Mouse (Mus musculus) layer of hippocampus, adult 18-20 months (tissue): ENCODE measurements around the gene Hspa1b. TPM values are rescaled to one million over a fixed set of nuclear protein-coding genes. Genes with fewer than 3 reads are reported as not detected.
"Not testable (repeated sequence)": the region's sequence is repeated elsewhere in the genome, so short reads cannot be mapped to it uniquely, and the experiment has no call there.

Source experiments
- DNase-seq, 2 experiments: peaks; one replicate each; pipeline ENCODE4 v3.0.0; 2022; ENCODE audit warnings: low spot score in 2 of 2
- total RNA-seq, 2 experiments: library from RNA; stranded (reverse); gene quantifications; 2 replicates each; pipeline ENCODE4 v1.2.3; 2021

Gene Hspa1b
- total RNA-seq, 2 experiments from 2014 or later: 27.5 to 37.5 TPM

DNA sequence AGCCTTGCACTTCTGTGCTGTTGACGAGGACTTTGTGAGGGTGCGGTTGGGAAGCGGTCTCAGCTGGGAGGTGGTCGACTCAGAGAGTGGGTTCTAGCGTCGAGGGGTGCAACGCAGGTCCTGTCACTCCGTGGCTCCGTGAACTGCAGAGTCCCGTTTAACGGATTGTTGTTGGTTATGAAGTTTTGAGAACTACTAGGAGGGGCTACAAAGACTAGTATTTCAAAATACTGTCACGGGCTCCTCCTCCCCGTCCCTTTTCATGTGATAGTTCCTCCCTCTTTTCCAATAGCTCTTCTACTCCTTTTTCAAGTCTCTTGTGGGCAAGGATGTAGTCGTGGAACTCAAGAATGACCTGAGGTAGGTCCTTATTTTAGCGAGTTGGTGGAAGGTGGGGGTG, 23.3 kb upstream of the Hspa1b start:
- no peak for DNase-seq

- DNase-seq: peak; percentile 91 to 95
Measured at GRCm38 (mm10) chr17:34981690-34982180, 22.7 kb upstream of the Hspa1b start, which contains the start of gene Lsm2. Lsm2 (plus strand) TSS chr17:34981862.

DNA sequence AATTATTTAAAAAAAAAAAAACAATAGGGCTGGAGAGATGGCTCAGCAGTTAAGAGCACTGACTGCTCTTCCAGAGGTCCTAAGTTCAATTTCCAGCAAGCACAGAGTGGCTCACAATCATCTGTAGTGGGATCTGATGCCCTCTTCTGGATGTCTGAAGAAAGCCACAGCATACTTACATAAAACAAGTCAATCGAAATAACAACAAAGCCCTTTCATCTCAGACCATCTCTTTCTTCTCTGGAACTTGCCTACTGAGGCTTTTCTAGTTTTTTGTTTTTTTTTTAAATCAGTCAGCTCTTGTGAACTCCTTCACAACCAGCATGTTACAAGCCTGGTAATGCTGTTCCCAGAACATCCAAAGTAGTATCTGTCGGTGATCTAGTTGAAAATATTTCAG, 21.6 kb upstream of the Hspa1b start:
- DNase-seq: peak in 1 of 2 experiments; percentile 72

DNA sequence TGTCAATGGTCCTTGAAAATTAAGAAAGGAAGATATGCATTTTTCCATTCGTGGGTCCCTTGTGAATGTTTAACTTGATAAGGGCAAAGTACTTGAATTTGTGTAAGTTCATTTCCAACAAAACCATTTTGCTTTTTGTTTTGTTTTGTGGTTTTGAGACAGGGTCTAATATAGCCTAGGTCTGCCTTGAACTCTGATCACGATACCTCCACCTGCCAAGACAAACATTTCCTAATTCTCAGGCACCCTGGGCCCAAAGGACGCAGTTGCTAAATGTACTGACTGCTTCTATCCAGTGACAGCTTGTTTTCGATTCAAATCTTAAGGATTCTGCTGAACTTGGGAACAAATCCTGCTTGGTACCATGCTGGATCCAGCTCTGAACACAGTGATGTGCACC, 20.6 kb upstream of the Hspa1b start:
- no peak for DNase-seq

GRCm38 (mm10) chr17:34978239-34978638, 19.2 kb upstream of the Hspa1b start:
- DNase-seq: no peak

GRCm38 (mm10) chr17:34977000-34977399, 18.0 kb upstream of the Hspa1b start:
- DNase-seq: no peak

DNA sequence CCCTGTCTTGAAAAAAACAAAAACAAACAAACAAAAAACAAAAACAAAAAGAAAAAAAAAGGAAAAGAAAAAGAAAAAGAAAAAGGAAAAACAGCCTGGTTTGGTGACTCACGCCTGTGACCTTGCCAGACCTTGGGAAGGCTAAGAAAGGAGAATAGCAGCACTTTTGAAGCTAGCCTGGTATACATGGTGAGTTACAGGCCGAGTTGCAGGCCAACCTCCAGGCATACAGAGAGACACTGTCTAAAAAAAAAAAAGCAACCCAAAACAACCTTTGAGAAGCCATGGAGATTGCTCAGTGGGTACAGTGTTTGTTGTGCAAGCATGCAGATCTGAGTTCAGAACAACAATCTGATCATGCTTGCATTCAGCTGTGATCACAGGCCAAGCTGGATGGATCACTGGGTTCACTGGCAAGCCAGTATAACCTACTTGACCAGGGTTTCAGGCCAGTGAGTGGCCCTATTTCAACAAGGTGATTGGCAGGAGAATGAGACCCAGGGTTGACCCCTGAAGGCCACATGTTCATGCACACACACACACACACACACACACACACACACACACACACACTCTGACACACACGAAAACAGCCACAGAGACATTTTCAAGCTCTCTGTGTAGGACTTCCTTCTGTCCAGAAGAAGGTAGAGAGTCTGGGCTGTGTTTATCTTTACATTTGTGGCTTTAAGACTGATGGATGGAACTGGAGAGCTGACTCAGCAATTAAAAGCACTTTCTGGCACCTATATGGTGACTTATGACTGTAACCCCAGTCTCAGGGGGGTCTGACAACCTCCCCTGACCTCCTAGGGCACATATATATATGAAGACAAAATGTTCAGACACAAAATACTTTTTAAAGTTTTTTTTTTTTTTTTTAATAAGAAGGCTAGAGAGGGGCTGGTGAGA, 16.8 kb upstream of the Hspa1b start:
- DNase-seq: no peak

DNA sequence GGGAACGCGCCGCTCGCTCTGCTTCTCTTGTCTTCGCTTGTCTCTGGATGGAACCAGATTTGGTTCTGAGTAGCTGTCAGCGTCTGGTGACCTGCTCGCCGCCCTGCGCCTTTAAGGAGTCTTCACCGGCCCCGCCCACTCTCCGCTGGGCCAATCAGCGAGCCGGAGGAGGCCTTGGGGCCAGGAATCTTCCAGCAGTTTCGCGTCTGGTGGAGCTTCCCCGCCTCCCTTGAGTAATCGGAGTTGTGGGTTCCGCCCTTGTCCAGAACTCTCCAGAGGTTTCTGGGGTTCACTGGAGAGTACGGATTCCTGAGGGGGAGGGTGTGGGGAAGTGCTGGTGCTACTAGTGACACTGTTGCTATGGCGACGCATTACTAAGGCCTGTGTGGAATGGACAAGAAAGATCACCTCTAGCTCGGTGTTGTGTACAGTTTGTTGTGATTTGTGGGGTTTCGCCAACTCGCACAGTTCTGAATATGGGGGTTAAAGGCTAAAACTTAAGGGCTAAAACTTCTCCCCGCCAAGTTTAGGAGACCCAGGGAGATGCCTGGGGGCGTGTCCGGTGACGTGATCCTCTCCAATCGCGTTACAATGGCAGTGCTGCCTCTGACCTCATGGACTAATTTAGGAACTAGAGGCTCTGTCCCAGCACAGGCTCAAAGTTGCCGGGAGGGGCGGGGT, 13.2 kb upstream of the Hspa1b start, which contains the start of the genes Hspa1a and Hspa1l:
Gene Hspa1a (minus strand): TSS at position 88 of the 681 bp plus-strand sequence.
Gene Hspa1l (plus strand): TSS at position 635 of the 681 bp plus-strand sequence.
- peak; percentile 76 to 85 for DNase-seq

DNA sequence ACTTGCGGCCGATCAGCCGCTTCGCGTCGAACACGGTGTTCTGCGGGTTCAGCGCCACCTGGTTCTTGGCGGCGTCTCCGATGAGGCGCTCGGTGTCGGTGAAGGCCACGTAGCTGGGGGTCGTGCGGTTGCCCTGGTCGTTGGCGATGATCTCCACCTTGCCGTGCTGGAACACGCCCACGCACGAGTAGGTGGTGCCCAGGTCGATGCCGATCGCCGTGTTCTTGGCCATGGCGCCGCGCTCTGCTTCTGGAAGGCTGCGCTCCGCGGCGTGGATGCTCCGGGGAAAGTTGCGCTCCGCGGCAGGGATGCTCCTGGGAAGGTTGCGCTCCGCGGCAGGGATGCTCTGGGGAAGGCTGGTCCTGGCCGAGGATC, 12.6 kb upstream of the Hspa1b start:
- not testable (repeated sequence) for DNase-seq

DNA sequence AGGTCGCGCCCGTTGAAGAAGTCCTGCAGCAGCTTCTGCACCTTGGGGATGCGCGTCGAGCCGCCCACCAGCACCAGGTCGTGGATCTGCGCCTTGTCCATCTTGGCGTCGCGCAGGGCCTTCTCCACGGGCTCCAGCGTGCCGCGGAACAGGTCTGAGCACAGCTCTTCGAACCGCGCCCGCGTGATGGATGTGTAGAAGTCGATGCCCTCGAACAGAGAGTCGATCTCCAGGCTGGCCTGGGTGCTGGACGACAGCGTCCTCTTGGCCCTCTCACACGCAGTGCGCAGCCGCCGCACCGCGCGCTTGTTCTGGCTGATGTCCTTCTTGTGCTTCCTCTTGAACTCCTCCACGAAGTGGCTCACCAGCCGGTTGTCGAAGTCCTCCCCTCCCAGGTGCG, 11.8 kb upstream of the Hspa1b start:
- not testable (repeated sequence) for DNase-seq

DNA sequence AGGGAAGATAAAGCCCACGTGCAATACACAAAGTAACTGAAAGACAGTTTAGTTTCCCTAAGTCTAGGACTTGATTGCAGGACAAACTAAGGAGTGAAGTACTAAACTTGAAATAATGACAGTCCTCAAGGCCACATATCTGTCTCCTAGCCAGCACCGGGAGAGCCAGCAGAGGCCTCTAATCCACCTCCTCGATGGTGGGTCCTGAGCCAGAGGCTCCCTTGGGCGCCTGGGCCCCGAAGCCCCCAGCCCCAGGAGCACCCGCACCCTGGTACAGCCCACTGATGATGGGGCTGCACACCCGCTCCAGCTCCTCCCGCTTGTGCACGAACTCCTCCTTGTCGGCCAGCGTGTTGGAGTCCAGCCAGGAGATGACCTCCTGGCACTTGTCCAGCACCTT, 10.8 kb upstream of the Hspa1b start, which contains the start of gene Gm20481:
Gene Gm20481 (plus strand): TSS at position 91 of the 400 bp plus-strand sequence.
- DNase-seq: not testable (repeated sequence)

GRCm38 (mm10) chr17:34965627-34966026, 6.6 kb upstream of the Hspa1b start:
- DNase-seq: no peak

- DNase-seq: no peak
Measured at GRCm38 (mm10) chr17:34964640-34965049, 5.6 kb upstream of the Hspa1b start.

- no peak for DNase-seq
Measured at GRCm38 (mm10) chr17:34962841-34963240, 3.8 kb upstream of the Hspa1b start.

GRCm38 (mm10) chr17:34962125-34962524, 3.1 kb upstream of the Hspa1b start:
- no peak for DNase-seq

DNA sequence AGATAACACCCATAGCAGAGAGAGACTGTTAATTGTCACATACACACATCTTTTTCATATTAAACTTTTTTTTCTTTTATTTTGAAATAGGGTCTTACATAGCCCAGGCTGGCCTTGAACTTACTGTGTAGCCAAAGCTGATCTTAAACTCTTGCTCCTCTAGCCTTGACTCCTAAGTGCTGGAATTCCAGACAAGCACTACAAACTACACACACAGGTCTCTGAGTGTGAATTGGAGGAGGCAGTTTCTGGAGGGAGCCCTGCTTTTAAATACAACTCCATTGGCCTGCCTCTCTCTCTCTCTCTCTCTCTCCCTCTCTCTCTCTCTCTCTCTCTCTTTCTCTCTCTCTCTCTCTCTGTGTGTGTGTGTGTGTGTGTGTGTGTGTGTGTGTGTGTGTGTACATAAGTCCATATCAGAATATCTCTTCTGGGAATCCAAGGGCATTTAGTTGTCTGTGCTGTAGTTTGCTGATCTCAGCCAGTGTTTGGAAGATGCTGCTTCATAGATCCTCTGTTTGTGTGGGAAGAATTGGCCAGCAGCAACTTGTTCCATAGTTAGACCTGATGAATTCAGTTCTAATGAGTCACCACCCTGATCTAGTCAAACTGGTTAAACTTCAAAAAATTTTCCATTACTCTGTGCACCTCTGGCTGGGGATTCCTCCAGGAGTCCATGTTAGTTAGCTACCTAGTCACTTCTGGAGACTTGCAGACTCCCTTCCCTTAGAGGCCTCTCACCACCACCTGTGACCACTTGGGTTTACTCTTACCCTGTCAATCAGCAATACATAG, 1.9 kb upstream of the Hspa1b start:
- peak in 1 of 2 experiments; percentile 38 for DNase-seq

DNA sequence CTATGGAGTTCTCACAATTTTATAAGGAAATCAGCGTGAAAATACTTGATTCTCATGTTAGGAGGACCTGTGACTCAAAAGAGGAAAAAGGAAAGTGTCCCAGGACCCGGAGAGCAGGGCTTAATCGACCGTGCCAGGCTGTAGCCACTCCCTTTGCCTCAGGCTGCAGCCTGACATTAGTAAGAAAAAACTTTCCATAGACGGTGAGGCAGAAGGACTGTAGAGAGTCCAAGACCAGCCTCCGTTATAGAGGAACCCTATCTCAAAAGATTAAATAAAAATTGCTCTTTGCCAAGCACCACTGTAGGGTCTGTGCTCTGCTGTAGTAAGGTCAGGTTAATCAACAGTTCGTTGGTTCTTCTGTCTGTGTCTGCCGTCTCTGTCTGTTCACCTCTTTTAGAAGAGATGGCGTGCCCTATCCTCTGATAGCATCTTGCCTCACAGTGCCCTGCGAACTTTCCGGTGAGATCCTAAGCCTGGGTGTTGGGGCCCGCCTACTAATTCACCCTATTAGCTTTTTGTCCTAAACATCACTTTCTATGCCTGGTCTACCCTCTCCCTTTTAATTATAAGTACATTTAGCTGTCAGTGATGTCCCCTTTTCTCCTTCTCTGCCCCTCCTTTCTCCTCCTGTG, 960 bp upstream of the Hspa1b start:
- no peak for DNase-seq

- DNase-seq: not testable (repeated sequence)
Measured at GRCm38 (mm10) chr17:34958734-34959129, 306 bp downstream of the Hspa1b start.

GRCm38 (mm10) chr17:34957966-34958365, 1.1 kb downstream of the Hspa1b start:
- not testable (repeated sequence) for DNase-seq

DNA sequence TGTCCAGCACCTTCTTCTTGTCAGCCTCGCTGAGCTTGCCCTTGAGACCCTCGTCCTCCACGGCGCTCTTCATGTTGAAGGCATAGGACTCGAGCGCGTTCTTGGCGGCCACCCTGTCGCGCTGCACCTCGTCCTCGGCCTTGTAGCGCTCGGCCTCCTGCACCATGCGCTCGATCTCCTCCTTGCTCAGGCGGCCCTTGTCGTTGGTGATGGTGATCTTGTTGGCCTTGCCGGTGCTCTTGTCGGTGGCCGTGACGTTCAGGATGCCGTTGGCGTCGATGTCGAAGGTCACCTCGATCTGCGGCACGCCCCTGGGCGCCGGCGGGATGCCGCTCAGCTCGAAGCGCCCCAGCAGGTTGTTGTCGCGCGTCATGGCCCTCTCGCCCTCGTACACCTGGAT, 1.7 kb downstream of the Hspa1b start:
- DNase-seq: not testable (repeated sequence)
